Mouse (Mus musculus): ENCODE measurements around the gene B230104I21Rik.

The B230104I21Rik gene

DNA sequence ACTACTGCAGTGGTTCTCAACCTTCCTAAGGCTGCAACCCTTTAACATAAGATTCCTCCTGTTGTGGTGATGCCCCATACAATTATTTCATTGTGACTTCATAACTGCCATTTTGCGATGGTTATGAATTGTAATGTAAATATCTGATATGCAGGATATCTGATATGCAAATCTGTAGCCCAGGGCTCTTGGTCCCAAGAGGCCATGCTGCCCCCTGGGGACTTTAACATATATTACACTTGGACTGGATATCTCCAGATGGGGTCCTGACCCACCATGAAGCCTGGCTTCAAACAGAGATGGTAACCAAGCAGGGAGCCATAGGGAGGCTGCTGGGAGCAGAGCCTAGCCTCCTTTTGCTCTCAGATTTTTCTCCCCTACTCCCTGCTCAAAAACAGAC lies 56.7 kb downstream of the B230104I21Rik start:
- intact Hi-C loops (cut with DNase I): loop anchor here (5.0 kb wide), 1 partner anchor 65 kb away; no protein-coding TSS in a partner anchor

DNA sequence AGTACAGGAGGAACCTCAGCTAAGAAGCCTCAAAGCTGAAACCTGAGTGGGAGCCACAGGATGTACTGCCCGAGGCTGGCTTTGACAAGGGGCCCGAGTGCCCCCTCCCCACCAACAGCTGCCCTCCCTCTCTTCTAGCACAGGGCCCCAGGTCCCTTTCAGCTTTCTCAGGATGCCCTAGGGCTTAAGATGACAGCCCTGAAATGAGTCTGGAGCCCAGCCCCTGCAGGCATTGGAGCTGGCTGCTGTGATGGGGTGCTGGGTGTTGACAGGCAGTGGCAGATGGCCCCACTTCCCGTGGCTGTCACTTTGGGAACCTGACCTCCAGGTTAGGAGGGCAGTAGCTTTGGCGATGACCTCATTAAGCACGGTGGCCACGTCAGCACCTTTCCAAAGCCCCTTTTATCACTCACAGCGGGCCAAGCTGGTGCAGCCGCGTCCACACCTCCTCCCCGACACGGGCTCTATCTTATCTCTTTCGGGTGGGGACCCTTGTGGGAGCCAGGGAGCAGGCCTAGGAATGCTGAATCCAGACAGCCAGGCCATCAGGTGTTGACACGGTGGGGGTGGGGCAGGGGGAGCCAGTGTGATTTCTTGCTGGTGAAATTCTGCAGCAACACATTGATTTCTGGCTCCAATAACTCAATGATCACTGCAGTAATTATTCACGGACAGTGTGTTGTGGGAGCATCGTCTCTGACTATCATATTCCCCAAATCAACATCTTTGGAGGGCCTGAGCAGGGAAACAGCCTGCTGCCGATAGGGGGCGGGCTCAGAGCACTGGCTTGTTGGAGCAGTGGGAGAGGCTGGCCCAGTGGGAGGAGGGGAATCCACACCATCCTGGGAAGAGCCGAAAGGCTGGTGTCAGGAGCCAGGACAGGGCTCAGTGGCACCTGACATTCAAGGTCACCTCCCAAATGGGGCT lies 57.5 kb downstream of the B230104I21Rik start:
- intact Hi-C loops (cut with DNase I): loop anchor here (5.0 kb wide), 1 partner anchor 66 kb away; no protein-coding TSS in a partner anchor

DNA sequence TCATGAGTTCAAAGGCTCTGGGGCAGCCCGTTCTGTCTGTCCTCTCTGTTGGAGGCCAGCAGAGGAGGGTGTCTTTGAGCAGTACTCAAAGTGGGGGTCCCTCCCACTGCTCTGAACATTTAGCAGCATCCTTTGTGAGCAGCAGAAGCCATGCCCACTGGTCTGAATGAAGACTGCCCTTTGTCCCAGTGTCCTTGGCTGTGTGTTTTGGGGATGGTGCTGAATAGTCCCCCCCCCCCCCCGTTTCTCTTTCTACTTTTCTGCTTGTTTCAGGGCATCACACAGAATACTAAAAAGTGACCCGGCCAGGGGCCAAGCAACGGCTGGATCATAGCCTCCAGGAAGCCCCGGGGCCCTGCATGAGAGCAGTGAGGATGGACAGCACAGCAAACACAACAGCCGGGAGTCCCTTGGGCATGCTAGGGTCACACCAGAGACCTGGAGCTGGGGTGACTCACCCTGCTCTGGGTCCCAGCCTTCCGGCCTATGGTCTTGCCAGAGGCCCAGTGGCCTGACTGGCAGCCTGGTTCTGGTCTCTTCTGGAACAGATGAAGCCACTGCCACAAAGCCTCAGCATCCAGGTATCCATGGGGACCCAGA lies 58.3 kb downstream of the B230104I21Rik start:
- intact Hi-C loops (cut with DNase I): loop anchor here (5.0 kb wide), 1 partner anchor 67 kb away; no protein-coding TSS in a partner anchor

DNA sequence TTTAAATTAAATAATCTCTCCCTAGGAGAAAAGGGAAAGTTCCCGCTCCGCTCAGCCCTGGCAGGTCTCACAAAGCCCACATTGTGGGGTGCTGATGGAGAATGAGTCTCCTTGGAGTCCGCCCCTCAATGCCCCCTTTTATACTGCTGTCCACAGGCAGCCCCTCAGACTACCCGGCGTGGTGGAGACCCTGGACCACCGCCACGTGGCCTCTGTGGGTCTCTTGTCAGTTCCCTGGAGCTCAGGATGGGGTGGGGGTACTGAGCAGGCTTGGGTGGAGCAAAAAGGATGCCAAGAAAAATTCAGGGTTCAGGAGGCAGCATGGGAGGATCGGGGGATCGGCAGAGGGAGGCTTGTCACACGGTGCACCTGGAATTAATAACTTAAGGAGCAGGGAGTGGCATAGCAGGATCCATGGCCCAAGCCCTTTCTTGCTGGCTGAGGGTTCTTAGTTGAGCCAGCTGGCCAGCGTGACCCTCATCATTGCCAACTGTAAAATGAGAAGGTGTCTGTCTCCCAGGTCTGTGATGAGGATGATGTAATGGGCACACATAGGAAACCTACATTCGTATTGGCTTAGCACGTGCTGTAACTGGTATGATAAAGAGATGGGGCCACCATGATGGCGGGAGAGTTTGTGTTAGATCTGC lies 60.9 kb downstream of the B230104I21Rik start:
- intact Hi-C loops (cut with DNase I): no loop called here
